Mouse (Mus musculus) right cerebral cortex, postnatal 4 days (tissue): ENCODE measurements at regions not wholly inside any gene's neighbourhood (a gene's known extent, or its start where the extent isn't known, plus 50 kb on each side); places are given as distances from the start of the nearest gene placed in this dataset.

ENCODE experiments used
- DNase-seq: peaks from one replicate; pipeline ENCODE4 v3.0.0-alpha.2; 2022

GRCm38 (mm10) chr8:78018430-78019180 lies 194.5 kb upstream of the Ttc29 start:
- no peak for DNase-seq

GRCm38 (mm10) chr8:78021473-78021872 lies 191.6 kb upstream of the Ttc29 start:
- DNase-seq, result no peak

- no peak for DNase-seq
Measured at GRCm38 (mm10) chr8:78022986-78023385, 190.1 kb upstream of the Ttc29 start.

- DNase-seq, result no peak
Measured at GRCm38 (mm10) chr8:78023467-78023866, 189.6 kb upstream of the Ttc29 start.

- no peak for DNase-seq
Measured at GRCm38 (mm10) chr8:78023936-78024335, 189.2 kb upstream of the Ttc29 start.

GRCm38 (mm10) chr8:78024964-78025363 lies 188.1 kb upstream of the Ttc29 start:
- no peak for DNase-seq

- no peak for DNase-seq
Measured at GRCm38 (mm10) chr8:78027371-78027770, 185.7 kb upstream of the Ttc29 start.

- no peak for DNase-seq
Measured at GRCm38 (mm10) chr8:78028928-78029327, 184.2 kb upstream of the Ttc29 start.

GRCm38 (mm10) chr8:78031811-78032210 lies 181.3 kb upstream of the Ttc29 start:
- DNase-seq, result no peak

GRCm38 (mm10) chr8:78034687-78035086 lies 178.4 kb upstream of the Ttc29 start:
- DNase-seq, result no peak

- no peak for DNase-seq
Measured at GRCm38 (mm10) chr8:78037218-78037617, 175.9 kb upstream of the Ttc29 start.

GRCm38 (mm10) chr8:78046691-78047090 lies 166.4 kb upstream of the Ttc29 start:
- DNase-seq, result no peak

- DNase-seq, result no peak
Measured at GRCm38 (mm10) chr8:78050768-78051167, 162.3 kb upstream of the Ttc29 start.

- no peak for DNase-seq
Measured at GRCm38 (mm10) chr8:78054435-78054834, 158.7 kb upstream of the Ttc29 start.

GRCm38 (mm10) chr8:78054920-78055319 lies 158.2 kb upstream of the Ttc29 start:
- no peak for DNase-seq

GRCm38 (mm10) chr8:78055531-78055930 lies 157.6 kb upstream of the Ttc29 start:
- DNase-seq, result no peak

- no peak for DNase-seq
Measured at GRCm38 (mm10) chr8:78057357-78057756, 155.7 kb upstream of the Ttc29 start.

GRCm38 (mm10) chr8:78061827-78062719 lies 151.0 kb upstream of the Ttc29 start:
- DNase-seq, result no peak

- peak; percentile 58 for DNase-seq
Measured at GRCm38 (mm10) chr8:78063529-78063928, 149.6 kb upstream of the Ttc29 start.

- no peak for DNase-seq
Measured at GRCm38 (mm10) chr8:78064161-78064560, 148.9 kb upstream of the Ttc29 start.

GRCm38 (mm10) chr8:78065890-78066493 lies 147.1 kb upstream of the Ttc29 start:
- no peak for DNase-seq

GRCm38 (mm10) chr8:78068087-78068910 lies 144.8 kb upstream of the Ttc29 start:
- no peak for DNase-seq

- no peak for DNase-seq
Measured at GRCm38 (mm10) chr8:78073821-78074220, 139.3 kb upstream of the Ttc29 start.
